Mouse (Mus musculus): Measurements from ENCODE around the gene Morc3. TPM values are rescaled to one million over a fixed set of nuclear protein-coding genes. Genes with fewer than 3 reads are reported as not detected.

The Morc3 gene
- polyA plus RNA-seq, 1 experiment, result 88.3 TPM

- Histone ChIP-seq H3K4me3 (ENCODE audit: insufficient read depth, low read length) (no peak overlapping the region), H3K27ac (ENCODE audit: insufficient read depth, low read depth, low read length) (no peak overlapping the region), H3K4me1 (ENCODE audit: control insufficient read depth, insufficient read depth, low read length) (peaks cover 2% of the 10 kb centered on the region)
- TF ChIP-seq CTCF (IDR thresholded peaks at IDR 0.05; ENCODE audit: low read depth, low read length), result no peak
- TF ChIP-seq POLR2A (IDR thresholded peaks at IDR 0.05; ENCODE audit: borderline replicate concordance, low read depth, low read length), result no peak
Measured at GRCm38 (mm10) chr16:93826909-93827308, 5.0 kb upstream of the Morc3 start.

- H3K4me1 ChIP-seq (ENCODE audit: control insufficient read depth, insufficient read depth, low read length), result peaks cover 7% of the 10 kb centered on the region
- H3K27ac ChIP-seq (ENCODE audit: insufficient read depth, low read depth, low read length), result no peak overlapping the region
- no peak overlapping the region for H3K4me3 ChIP-seq (ENCODE audit: insufficient read depth, low read length)
- TF ChIP-seq POLR2A (IDR thresholded peaks at IDR 0.05; ENCODE audit: borderline replicate concordance, low read depth, low read length) (no peak), CTCF (IDR thresholded peaks at IDR 0.05; ENCODE audit: low read depth, low read length) (no peak)
Measured at GRCm38 (mm10) chr16:93829526-93829925, 2.4 kb upstream of the Morc3 start.

DNA sequence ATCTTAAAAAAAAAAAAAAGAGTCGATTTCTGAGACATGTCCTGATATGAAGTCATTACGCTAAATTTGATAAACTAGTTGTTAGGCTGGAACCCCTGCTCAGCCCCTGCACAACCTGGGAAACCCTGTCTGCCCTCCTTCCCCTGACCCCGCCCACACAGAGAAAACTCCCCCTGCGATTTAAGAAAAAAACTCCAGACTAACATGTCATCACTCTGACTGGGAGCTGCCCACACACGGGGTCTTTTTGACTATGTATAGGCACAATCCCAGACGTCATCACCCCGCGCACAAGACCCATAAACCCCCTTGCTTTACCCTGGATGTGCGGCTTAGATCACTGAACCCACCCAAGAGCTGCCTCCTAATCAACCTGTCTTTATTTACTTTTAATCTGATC is 1.9 kb upstream of the Morc3 start:
- TF ChIP-seq CTCF (IDR thresholded peaks at IDR 0.05; ENCODE audit: low read depth, low read length) (no peak), POLR2A (IDR thresholded peaks at IDR 0.05; ENCODE audit: borderline replicate concordance, low read depth, low read length) (no peak)
- no peak overlapping the region for H3K27ac ChIP-seq (ENCODE audit: insufficient read depth, low read depth, low read length)
- no peak overlapping the region for H3K4me3 ChIP-seq (ENCODE audit: insufficient read depth, low read length)
- H3K4me1 ChIP-seq (ENCODE audit: control insufficient read depth, insufficient read depth, low read length), result peaks cover 12% of the 10 kb centered on the region

- TF ChIP-seq CTCF (IDR thresholded peaks at IDR 0.05; ENCODE audit: low read depth, low read length), result no peak
- TF ChIP-seq POLR2A (IDR thresholded peaks at IDR 0.05; ENCODE audit: borderline replicate concordance, low read depth, low read length), result no peak
- H3K27ac ChIP-seq (ENCODE audit: insufficient read depth, low read depth, low read length), result no peak overlapping the region
- H3K4me3 ChIP-seq (ENCODE audit: insufficient read depth, low read length), result no peak overlapping the region
- peaks cover 19% of the 10 kb centered on the region for H3K4me1 ChIP-seq (ENCODE audit: control insufficient read depth, insufficient read depth, low read length)
Measured at GRCm38 (mm10) chr16:93830916-93831315, 1.0 kb upstream of the Morc3 start.

DNA sequence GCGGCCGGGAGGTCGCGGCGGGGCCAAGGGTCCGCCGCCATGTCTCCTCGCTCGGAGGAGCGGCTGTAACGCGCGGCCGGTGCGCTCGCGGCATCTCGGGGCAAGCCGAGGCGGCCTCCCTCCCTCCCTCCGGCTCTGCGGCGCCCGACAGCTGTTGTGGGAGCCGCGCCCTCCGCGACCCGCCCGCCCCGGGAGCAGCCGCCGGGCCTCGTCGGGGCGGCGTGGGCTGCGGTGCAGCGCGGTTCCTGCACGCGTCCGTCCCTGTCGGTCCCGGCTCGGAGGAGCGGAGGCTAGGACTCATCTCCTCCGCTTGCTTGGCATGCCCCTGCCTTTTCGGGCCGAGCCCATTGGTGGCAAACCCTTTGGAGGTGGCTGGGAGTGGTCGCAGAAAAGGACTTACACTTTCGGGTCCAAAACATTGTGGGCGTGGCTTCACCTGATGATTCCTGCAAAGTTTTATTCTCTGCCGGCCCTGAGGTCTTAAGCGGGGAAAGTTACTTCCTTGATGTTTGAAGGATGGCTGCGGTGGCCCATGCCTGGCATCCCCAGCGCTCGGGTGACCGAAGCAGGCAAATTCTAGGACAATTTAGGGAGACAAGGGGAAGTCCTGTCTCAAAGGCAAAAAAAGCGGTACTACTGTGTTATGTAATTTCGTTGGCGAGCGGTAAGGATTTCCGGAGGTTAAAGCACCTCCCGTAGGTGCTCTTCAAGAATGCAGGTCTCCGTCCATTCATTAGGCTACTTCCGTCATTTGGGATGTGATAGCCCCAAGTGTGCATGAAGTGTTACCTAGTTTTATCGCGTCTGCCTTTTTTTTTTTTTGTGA is 743 bp downstream of the Morc3 start:
- Histone ChIP-seq H3K4me3 (ENCODE audit: insufficient read depth, low read length) (peak overlapping the region; percentile 92), H3K4me1 (ENCODE audit: control insufficient read depth, insufficient read depth, low read length) (peaks cover 31% of the 10 kb centered on the region), H3K27ac (ENCODE audit: insufficient read depth, low read depth, low read length) (peak overlapping the region; percentile 93)
- no peak for TF ChIP-seq POLR2A (IDR thresholded peaks at IDR 0.05; ENCODE audit: borderline replicate concordance, low read depth, low read length)
- no peak for TF ChIP-seq CTCF (IDR thresholded peaks at IDR 0.05; ENCODE audit: low read depth, low read length)

GRCm38 (mm10) chr16:93833551-93833950 is 1.6 kb downstream of the Morc3 start:
- H3K27ac ChIP-seq (ENCODE audit: insufficient read depth, low read depth, low read length), result peak overlapping the region; percentile 93
- TF ChIP-seq POLR2A (IDR thresholded peaks at IDR 0.05; ENCODE audit: borderline replicate concordance, low read depth, low read length) (no peak), CTCF (IDR thresholded peaks at IDR 0.05; ENCODE audit: low read depth, low read length) (no peak)
- peaks cover 34% of the 10 kb centered on the region for H3K4me1 ChIP-seq (ENCODE audit: control insufficient read depth, insufficient read depth, low read length)
- peak overlapping the region; percentile 92 for H3K4me3 ChIP-seq (ENCODE audit: insufficient read depth, low read length)

DNA sequence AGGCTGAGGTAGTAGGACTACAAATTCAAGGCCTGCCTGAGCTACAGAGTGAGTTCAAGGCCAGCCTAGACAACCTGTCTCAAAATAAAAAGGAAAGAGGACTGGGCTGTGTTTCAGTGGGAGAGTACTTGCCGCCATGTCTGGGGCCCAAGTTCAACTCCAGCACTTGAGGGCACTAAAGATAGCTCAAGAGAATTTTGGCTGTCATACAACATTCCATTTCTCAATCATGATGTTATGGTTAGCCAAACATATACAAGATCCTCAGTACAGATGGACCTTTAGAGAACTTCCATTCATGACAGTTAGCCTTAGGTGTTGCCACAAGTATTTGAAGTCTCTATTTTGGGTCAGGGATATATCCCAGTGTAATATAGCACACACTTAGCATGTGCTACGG is 2.2 kb downstream of the Morc3 start:
- no peak for TF ChIP-seq CTCF (IDR thresholded peaks at IDR 0.05; ENCODE audit: low read depth, low read length)
- no peak for TF ChIP-seq POLR2A (IDR thresholded peaks at IDR 0.05; ENCODE audit: borderline replicate concordance, low read depth, low read length)
- peak overlapping the region; percentile 93 for H3K27ac ChIP-seq (ENCODE audit: insufficient read depth, low read depth, low read length)
- peaks cover 34% of the 10 kb centered on the region for H3K4me1 ChIP-seq (ENCODE audit: control insufficient read depth, insufficient read depth, low read length)
- peak overlapping the region; percentile 92 for H3K4me3 ChIP-seq (ENCODE audit: insufficient read depth, low read length)

DNA sequence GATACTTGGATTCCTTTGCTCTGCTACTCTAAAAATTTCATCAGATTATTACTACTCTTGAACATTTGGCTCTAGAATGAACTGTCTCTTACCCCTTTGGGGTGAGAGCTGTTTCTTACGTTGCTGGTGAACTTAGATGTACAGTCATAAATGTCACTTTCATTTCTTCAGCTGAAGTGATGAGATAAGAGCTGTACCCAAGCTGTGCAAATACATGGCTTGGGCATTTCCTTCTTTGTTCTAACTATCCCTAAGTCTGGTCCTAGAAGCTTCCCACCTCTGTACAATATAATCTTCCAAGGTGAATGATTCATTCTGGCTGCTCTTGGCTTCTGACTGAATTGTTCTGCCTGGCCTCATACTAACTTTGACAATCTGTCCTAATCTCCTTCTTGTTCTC is 7.1 kb downstream of the Morc3 start:
- peaks cover 30% of the 10 kb centered on the region for H3K4me1 ChIP-seq (ENCODE audit: control insufficient read depth, insufficient read depth, low read length)
- H3K4me3 ChIP-seq (ENCODE audit: insufficient read depth, low read length), result no peak overlapping the region
- TF ChIP-seq POLR2A (IDR thresholded peaks at IDR 0.05; ENCODE audit: borderline replicate concordance, low read depth, low read length), result no peak
- no peak for TF ChIP-seq CTCF (IDR thresholded peaks at IDR 0.05; ENCODE audit: low read depth, low read length)
- H3K27ac ChIP-seq (ENCODE audit: insufficient read depth, low read depth, low read length), result no peak overlapping the region

DNA sequence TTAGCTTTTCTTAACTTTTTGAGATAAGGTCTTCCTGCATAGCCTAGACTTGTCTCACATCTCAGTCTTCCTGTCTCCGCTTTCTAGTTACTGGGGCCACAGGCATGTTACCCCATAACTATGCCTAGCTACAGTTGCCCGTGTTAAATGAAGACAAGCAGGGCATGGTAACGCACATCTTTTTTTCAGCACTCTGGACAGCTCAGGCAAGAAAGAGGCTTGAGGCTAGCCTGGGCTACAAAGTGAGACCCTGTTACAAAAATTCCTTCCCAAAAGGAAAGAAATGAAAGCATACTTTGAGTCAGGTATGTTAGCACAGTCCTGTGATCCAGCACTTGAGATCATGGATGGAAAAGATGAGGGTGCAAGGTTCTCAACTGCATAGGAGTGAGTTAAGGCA is 18.6 kb downstream of the Morc3 start:
- TF ChIP-seq POLR2A (IDR thresholded peaks at IDR 0.05; ENCODE audit: borderline replicate concordance, low read depth, low read length), result no peak
- TF ChIP-seq CTCF (IDR thresholded peaks at IDR 0.05; ENCODE audit: low read depth, low read length), result no peak
- no peak overlapping the region for H3K27ac ChIP-seq (ENCODE audit: insufficient read depth, low read depth, low read length)
- H3K4me1 ChIP-seq (ENCODE audit: control insufficient read depth, insufficient read depth, low read length), result no peaks in the 10 kb centered on the region
- no peak overlapping the region for H3K4me3 ChIP-seq (ENCODE audit: insufficient read depth, low read length)

DNA sequence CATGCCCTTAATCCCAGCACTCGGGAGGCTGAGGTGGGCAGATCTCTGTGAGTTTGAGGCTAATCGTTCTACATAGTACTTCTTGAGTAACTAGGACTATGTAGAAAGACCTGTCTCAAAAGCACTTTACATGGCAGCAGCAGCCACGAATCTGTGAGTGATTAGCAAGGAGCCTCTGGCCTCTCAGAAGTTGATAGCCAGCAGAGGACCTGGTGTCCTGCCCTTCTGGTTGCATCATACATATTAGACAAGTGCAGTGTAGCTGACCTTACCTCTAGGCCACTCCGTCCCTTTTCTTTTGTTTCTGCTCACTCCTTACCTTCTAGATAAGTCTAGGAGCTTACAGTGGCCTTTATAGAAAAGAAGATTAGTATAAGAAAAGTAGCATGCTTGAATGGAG is 28.0 kb downstream of the Morc3 start:
- Histone ChIP-seq H3K4me1 (ENCODE audit: control insufficient read depth, insufficient read depth, low read length) (no peaks in the 10 kb centered on the region), H3K4me3 (ENCODE audit: insufficient read depth, low read length) (no peak overlapping the region), H3K27ac (ENCODE audit: insufficient read depth, low read depth, low read length) (no peak overlapping the region)
- TF ChIP-seq CTCF (IDR thresholded peaks at IDR 0.05; ENCODE audit: low read depth, low read length) (no peak), POLR2A (IDR thresholded peaks at IDR 0.05; ENCODE audit: borderline replicate concordance, low read depth, low read length) (no peak)

All from bone marrow macrophage, adult 2 months (primary cell).